Mouse (Mus musculus): ENCODE results near the gene Nphs1.
"Not testable (repeated sequence)": the region's sequence is repeated elsewhere in the genome, so short reads cannot be mapped to it uniquely, and the experiment has no call there.

Nphs1 gene

GRCm38 (mm10) chr7:30440697-30441096 is 17.4 kb upstream of the Nphs1 start:
- peak; percentile 50 to 58 for DNase-seq (ENCODE audit: low spot score in 2 of 2)

GRCm38 (mm10) chr7:30443696-30444095 is 14.4 kb upstream of the Nphs1 start:
- DNase-seq (ENCODE audit: low spot score in 2 of 2): no peak

- peak; percentile 61 to 71 for DNase-seq (ENCODE audit: low spot score in 2 of 2)
Measured at GRCm38 (mm10) chr7:30444154-30444970, 13.8 kb upstream of the Nphs1 start.

- peak; percentile 78 to 83 for DNase-seq (ENCODE audit: low spot score in 2 of 2)
Measured at GRCm38 (mm10) chr7:30444971-30445751, 13.0 kb upstream of the Nphs1 start, which contains the start of gene Aplp1. TSS of gene Aplp1 (minus strand) at chr7:30445535.

GRCm38 (mm10) chr7:30450241-30450640 is 7.9 kb upstream of the Nphs1 start:
- DNase-seq (ENCODE audit: low spot score in 2 of 2): no peak

- DNase-seq (ENCODE audit: low spot score in 2 of 2): no peak
Measured at GRCm38 (mm10) chr7:30453327-30453726, 4.8 kb upstream of the Nphs1 start.

GRCm38 (mm10) chr7:30453766-30454165 is 4.3 kb upstream of the Nphs1 start:
- no peak for DNase-seq (ENCODE audit: low spot score in 2 of 2)

GRCm38 (mm10) chr7:30454259-30454658 is 3.9 kb upstream of the Nphs1 start:
- no peak for DNase-seq (ENCODE audit: low spot score in 2 of 2)

GRCm38 (mm10) chr7:30456487-30456886 is 1.6 kb upstream of the Nphs1 start:
- no peak for DNase-seq (ENCODE audit: low spot score in 2 of 2)

- DNase-seq (ENCODE audit: low spot score in 2 of 2): no peak
Measured at GRCm38 (mm10) chr7:30456911-30457628, 1.0 kb upstream of the Nphs1 start.

GRCm38 (mm10) chr7:30459484-30459883 is 1.4 kb downstream of the Nphs1 start:
- DNase-seq (ENCODE audit: low spot score in 2 of 2): no peak

- no peak for DNase-seq (ENCODE audit: low spot score in 2 of 2)
Measured at GRCm38 (mm10) chr7:30463568-30463967, 5.5 kb downstream of the Nphs1 start.

GRCm38 (mm10) chr7:30463996-30464395 is 5.9 kb downstream of the Nphs1 start:
- no peak for DNase-seq (ENCODE audit: low spot score in 2 of 2)

- no peak for DNase-seq (ENCODE audit: low spot score in 2 of 2)
Measured at GRCm38 (mm10) chr7:30464816-30465300, 6.7 kb downstream of the Nphs1 start.

- DNase-seq (ENCODE audit: low spot score in 2 of 2): no peak
Measured at GRCm38 (mm10) chr7:30472411-30472810, 14.3 kb downstream of the Nphs1 start.

- no peak for DNase-seq (ENCODE audit: low spot score in 2 of 2)
Measured at GRCm38 (mm10) chr7:30474999-30475398, 16.9 kb downstream of the Nphs1 start.

- DNase-seq (ENCODE audit: low spot score in 2 of 2): not testable (repeated sequence)
Measured at GRCm38 (mm10) chr7:30476136-30476535, 18.0 kb downstream of the Nphs1 start.

GRCm38 (mm10) chr7:30477415-30478381 is 19.6 kb downstream of the Nphs1 start:
- peak; percentile 51 to 67 for DNase-seq (ENCODE audit: low spot score in 2 of 2)

GRCm38 (mm10) chr7:30484250-30484649 is 26.1 kb downstream of the Nphs1 start:
- no peak for DNase-seq (ENCODE audit: low spot score in 2 of 2)

- DNase-seq (ENCODE audit: low spot score in 2 of 2): peak; percentile 51 to 54
Measured at GRCm38 (mm10) chr7:30490251-30490956, 32.3 kb downstream of the Nphs1 start.

Measured in frontal cortex, postnatal 36 days (tissue).